ENCODE assay signal across 24 mouse cellular contexts in genomic region chrX:157268141-157268540, GRCm38 (mm10).
DNase-seq lines count a peak whose midpoint lies in the region; ATAC-seq and TF ChIP-seq lines count a peak whose summit lies in the region.
"Had no signal": no experiment of that assay in that cellular context is flagged by ENCODE, and none has a peak within 500 bp of the region (broad histone marks: within the 10 kb centered on the region; RNA-seq: fewer than 3 reads in every experiment).

No protein-coding gene starts in this region.

- no peak for TF ChIP-seq CTCF in midbrain, postnatal 0 days (IDR thresholded peaks at IDR 0.05)

- no peaks in the 10 kb centered on the region for H3K36me3 ChIP-seq in forebrain, embryonic 14.5 days (ENCODE audit: control insufficient read depth, insufficient read depth, low read length)
- no peaks in the 10 kb centered on the region for H3K36me3 ChIP-seq in forebrain, embryonic 10.5 days (replicated peaks)
- H3K36me3 ChIP-seq in midbrain, postnatal 0 days (ENCODE audit: insufficient read depth, low read length), result no peaks in the 10 kb centered on the region
- no peaks in the 10 kb centered on the region for H3K36me3 ChIP-seq in midbrain, embryonic 10.5 days
- H3K36me3 ChIP-seq: embryonic facial prominence, embryonic 13.5 days; embryonic facial prominence, embryonic 15.5 days; forebrain, embryonic 15.5 days; G1E had no signal

- DNase-seq in cerebellum, postnatal 10 days, result peak; percentile 13 to 68
- no peak for DNase-seq in cerebellum, adult 8-10 months
- peak; percentile 36 for DNase-seq in forebrain, embryonic 14.5 days (ENCODE audit: low spot score)
- no peak for DNase-seq in forebrain, embryonic 10.5 days (ENCODE audit: extremely low spot score, low spot score)
- DNase-seq in midbrain, postnatal 0 days (ENCODE audit: low spot score), result peak; percentile 18
- no peak for DNase-seq in midbrain, embryonic 10.5 days (ENCODE audit: low spot score)
- DNase-seq: adrenal gland, adult 8-10 months; adrenal gland, postnatal 14 days; adrenal gland, postnatal 36 days; B cell, adult 2 months; cerebellum, adult 11 months; cerebellum, adult 18-20 months; cerebellum, adult 9-10 months; cerebellum, postnatal 36 days; embryo, embryonic 11 days had no signal

- H3K27me3 ChIP-seq in forebrain, embryonic 14.5 days (replicated peaks; ENCODE audit: control insufficient read depth, insufficient read depth, low read length), result no peaks in the 10 kb centered on the region
- peaks cover 15% of the 10 kb centered on the region; the same call in 1 of the 2 replicates for H3K27me3 ChIP-seq in forebrain, embryonic 10.5 days (ENCODE audit: poor library complexity, severe bottlenecking)
- H3K27me3 ChIP-seq in midbrain, postnatal 0 days (ENCODE audit: insufficient read depth, low read length), result no peaks in the 10 kb centered on the region
- H3K27me3 ChIP-seq in midbrain, embryonic 10.5 days (ENCODE audit: low read depth, poor library complexity, severe bottlenecking), result peaks cover 4% of the 10 kb centered on the region
- H3K27me3 ChIP-seq: CH12.LX; embryonic facial prominence, embryonic 13.5 days; embryonic facial prominence, embryonic 15.5 days; forebrain, embryonic 15.5 days had no signal

- H3K4me1 ChIP-seq in forebrain, embryonic 14.5 days (ENCODE audit: control insufficient read depth, insufficient read depth, low read length), result peaks cover 3% of the 10 kb centered on the region; the same call in 1 of the 2 replicates
- H3K4me1 ChIP-seq in forebrain, embryonic 10.5 days, result no peaks in the 10 kb centered on the region
- no peaks in the 10 kb centered on the region for H3K4me1 ChIP-seq in midbrain, postnatal 0 days (ENCODE audit: insufficient read depth, low read length)
- no peaks in the 10 kb centered on the region for H3K4me1 ChIP-seq in midbrain, embryonic 10.5 days
- H3K4me1 ChIP-seq: embryonic facial prominence, embryonic 13.5 days; embryonic facial prominence, embryonic 15.5 days; forebrain, embryonic 15.5 days had no signal

- ATAC-seq in forebrain, embryonic 14.5 days, result no peak
- ATAC-seq in midbrain, postnatal 0 days (ENCODE audit: low FRiP score), result no peak
- ATAC-seq: activated CD4-positive, CD25-positive, alpha-beta regulatory T cell, adult 4 months; CD4-positive, CD25-positive, alpha-beta regulatory T cell, adult 4 months; forebrain, embryonic 15.5 days; Patski had no signal

- H3K4me3 ChIP-seq in forebrain, embryonic 14.5 days (ENCODE audit: low read depth, low read length), result no peak overlapping the region
- no peak overlapping the region for H3K4me3 ChIP-seq in forebrain, embryonic 10.5 days
- no peak overlapping the region for H3K4me3 ChIP-seq in midbrain, postnatal 0 days (ENCODE audit: low read depth, low read length)
- H3K4me3 ChIP-seq in midbrain, embryonic 10.5 days, result no peak overlapping the region
- H3K4me3 ChIP-seq: embryonic facial prominence, embryonic 13.5 days; embryonic facial prominence, embryonic 15.5 days; erythroblast, embryonic 14.5 days; forebrain, embryonic 15.5 days had no signal

- no peaks in the 10 kb centered on the region for H3K9me3 ChIP-seq in forebrain, embryonic 14.5 days (replicated peaks; ENCODE audit: control insufficient read depth, low read length)
- H3K9me3 ChIP-seq in forebrain, embryonic 10.5 days, result no peaks in the 10 kb centered on the region
- no peaks in the 10 kb centered on the region for H3K9me3 ChIP-seq in midbrain, postnatal 0 days (ENCODE audit: low read length)
- H3K9me3 ChIP-seq in midbrain, embryonic 10.5 days (replicated peaks), result no peaks in the 10 kb centered on the region
- H3K9me3 ChIP-seq: embryonic facial prominence, embryonic 13.5 days; embryonic facial prominence, embryonic 15.5 days; forebrain, embryonic 15.5 days; G1E had no signal

- H3K9ac ChIP-seq in forebrain, embryonic 14.5 days (ENCODE audit: low read length), result no peak overlapping the region
- H3K9ac ChIP-seq in midbrain, postnatal 0 days (replicated peaks; ENCODE audit: low read length, poor library complexity, severe bottlenecking), result no peak overlapping the region
- H3K9ac ChIP-seq: embryonic facial prominence, embryonic 13.5 days; embryonic facial prominence, embryonic 15.5 days; forebrain, embryonic 15.5 days had no signal

- H3K4me2 ChIP-seq in forebrain, embryonic 14.5 days (ENCODE audit: low read length), result no peak overlapping the region
- no peak overlapping the region for H3K4me2 ChIP-seq in midbrain, postnatal 0 days (ENCODE audit: low read depth, low read length, poor library complexity, severe bottlenecking)
- H3K4me2 ChIP-seq: embryonic facial prominence, embryonic 13.5 days; embryonic facial prominence, embryonic 15.5 days; forebrain, embryonic 15.5 days had no signal

- WGBS in forebrain, embryonic 14.5 days, result 65% methylated on average over 1 of the region's 1 CpGs
- WGBS in forebrain, embryonic 10.5 days, result 83% methylated on average over 1 of the region's 1 CpGs
- 84% methylated on average over 1 of the region's 1 CpGs for WGBS in midbrain, postnatal 0 days
- 86% methylated on average over 1 of the region's 1 CpGs for WGBS in midbrain, embryonic 10.5 days

- H3K27ac ChIP-seq in forebrain, embryonic 14.5 days (ENCODE audit: low read depth, low read length), result no peak overlapping the region
- no peak overlapping the region for H3K27ac ChIP-seq in forebrain, embryonic 10.5 days
- H3K27ac ChIP-seq in midbrain, postnatal 0 days (ENCODE audit: low read depth, low read length), result no peak overlapping the region
- H3K27ac ChIP-seq in midbrain, embryonic 10.5 days (replicated peaks), result no peak overlapping the region
- H3K27ac ChIP-seq: embryonic facial prominence, embryonic 13.5 days; embryonic facial prominence, embryonic 15.5 days; forebrain, embryonic 15.5 days had no signal

Comparison
In these comparisons a context has a peak if more than half of its experiments do, and no peak if none do; other contexts are left out.
1. DNase-seq: peak in cerebellum, postnatal 10 days (2 of 2), forebrain, embryonic 14.5 days (single experiment) and midbrain, postnatal 0 days (single experiment); none in cerebellum, adult 8-10 months (single experiment), forebrain, embryonic 10.5 days (single experiment) and midbrain, embryonic 10.5 days (single experiment).